Mouse (Mus musculus): ENCODE data around the gene Cfap65.
A peak's percentile ranks its signal among the peaks of the same experiment; 100 is the strongest.

DNA sequence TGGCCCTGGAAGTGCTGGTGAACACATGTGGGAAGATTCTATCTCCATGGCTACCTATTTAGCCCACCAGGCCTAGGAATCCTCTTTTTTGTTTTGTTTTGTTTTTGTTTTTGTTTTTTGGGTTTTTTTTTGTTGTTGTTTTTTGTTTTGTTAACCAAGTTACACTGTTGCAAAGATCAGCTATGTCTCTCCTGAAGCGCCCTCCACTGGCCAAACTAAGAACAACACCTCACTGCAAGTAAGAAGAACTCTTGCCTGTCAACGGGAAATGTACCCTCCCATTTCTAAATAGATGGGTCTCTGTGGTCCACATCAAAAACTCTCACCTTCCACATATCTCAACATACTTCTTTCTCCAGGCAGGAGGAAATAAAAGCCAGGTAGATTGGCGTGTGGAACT is 33.7 kb downstream of the Cfap65 start:
- TF ChIP-seq CTCF (IDR thresholded peaks at IDR 0.05; ENCODE audit: low read depth) (peak; percentile 39), EP300 (IDR thresholded peaks at IDR 0.05; ENCODE audit: low read depth) (no peak)

All from heart, postnatal 0 days (tissue).